18 mouse cellular contexts compared by ENCODE assay signal in the genomic region with DNA sequence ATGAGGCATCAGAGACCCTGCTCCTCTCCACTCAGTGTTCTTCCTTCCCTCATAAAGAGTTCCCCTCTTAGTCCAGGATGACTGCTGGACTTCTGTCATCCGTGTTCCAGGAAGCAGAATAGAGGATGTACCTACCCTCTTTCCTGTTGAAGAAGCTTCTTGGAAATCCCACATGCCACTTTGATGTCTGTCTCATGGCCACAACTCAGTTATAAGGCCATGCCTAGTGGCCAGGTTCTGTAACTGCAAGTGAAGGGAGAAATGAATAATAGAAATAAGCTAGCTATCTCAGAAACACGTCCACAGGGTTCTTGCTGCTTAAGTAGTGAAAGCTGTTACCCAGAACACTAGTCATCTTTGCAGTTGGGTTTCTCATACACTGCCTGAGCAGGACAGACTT.
DNase-seq lines count a peak whose midpoint lies in the region; ATAC-seq and TF ChIP-seq lines count a peak whose summit lies in the region.
"Had no signal": no experiment of that assay in that cellular context is flagged by ENCODE, and none has a peak within 500 bp of the region (broad histone marks: within the 10 kb centered on the region; RNA-seq: fewer than 3 reads in every experiment).

No protein-coding gene starts in this region.

- no peaks in the 10 kb centered on the region for H3K9me3 ChIP-seq in forebrain, postnatal 0 days (ENCODE audit: low read length)
- H3K9me3 ChIP-seq in forebrain, embryonic 15.5 days, result no peaks in the 10 kb centered on the region
- H3K9me3 ChIP-seq in lung, embryonic 14.5 days (ENCODE audit: low read depth, low read length), result no peaks in the 10 kb centered on the region
- H3K9me3 ChIP-seq: limb, embryonic 10.5 days; midbrain, embryonic 10.5 days had no signal

- no peaks in the 10 kb centered on the region for H3K4me1 ChIP-seq in forebrain, postnatal 0 days (ENCODE audit: insufficient read depth)
- no peaks in the 10 kb centered on the region for H3K4me1 ChIP-seq in forebrain, embryonic 15.5 days
- H3K4me1 ChIP-seq in lung, embryonic 14.5 days (ENCODE audit: insufficient read depth), result peaks cover 29% of the 10 kb centered on the region

- no peak for ATAC-seq in forebrain, postnatal 0 days
- no peak for ATAC-seq in forebrain, embryonic 15.5 days (replicated peaks)
- no peak for ATAC-seq in lung, embryonic 14.5 days (ENCODE audit: insufficient read depth)
- peak; percentile 35; the same call in 1 of the 2 replicates for ATAC-seq in megakaryocyte, adult 5-6 weeks (ENCODE audit: poor library complexity, severe bottlenecking)
- ATAC-seq: Patski had no signal

- H3K4me2 ChIP-seq in forebrain, postnatal 0 days (ENCODE audit: low read depth), result no peak overlapping the region
- no peak overlapping the region for H3K4me2 ChIP-seq in forebrain, embryonic 15.5 days (replicated peaks)
- H3K4me2 ChIP-seq in lung, embryonic 14.5 days, result no peak overlapping the region

- WGBS in forebrain, postnatal 0 days, result 55% methylated on average over 2 of the region's 2 CpGs
- WGBS in forebrain, embryonic 15.5 days, result 47% methylated on average over 2 of the region's 2 CpGs
- 65% methylated on average over 2 of the region's 2 CpGs for WGBS in lung, embryonic 14.5 days

- H3K27me3 ChIP-seq in forebrain, postnatal 0 days (ENCODE audit: insufficient read depth, low read length), result no peaks in the 10 kb centered on the region
- no peaks in the 10 kb centered on the region for H3K27me3 ChIP-seq in forebrain, embryonic 15.5 days
- no peaks in the 10 kb centered on the region for H3K27me3 ChIP-seq in lung, embryonic 14.5 days (ENCODE audit: insufficient read depth, low read length)
- H3K27me3 ChIP-seq: Patski had no signal

- TF ChIP-seq CTCF in forebrain, postnatal 0 days (IDR thresholded peaks at IDR 0.05; ENCODE audit: low read depth), result peak; percentile 19; the same call in 1 of the 2 replicates
- TF ChIP-seq CTCF in lung, embryonic 14.5 days (IDR thresholded peaks at IDR 0.05; ENCODE audit: low read depth), result peak; percentile 52

- no peak overlapping the region for H3K27ac ChIP-seq in forebrain, postnatal 0 days (ENCODE audit: low read depth, low read length)
- no peak overlapping the region for H3K27ac ChIP-seq in forebrain, embryonic 15.5 days (replicated peaks)
- H3K27ac ChIP-seq in lung, embryonic 14.5 days (ENCODE audit: low read depth), result 0 out of 2 replicates have a peak overlapping the region, but pooled peaks have one; percentile 13
- H3K27ac ChIP-seq: limb, embryonic 10.5 days; midbrain, embryonic 10.5 days had no signal

- DNase-seq in forebrain, postnatal 0 days, result no peak
- DNase-seq in lung, embryonic 14.5 days, result no peak
- DNase-seq in lung, postnatal 14 days, result no peak
- DNase-seq in MEL-GATA-1-ER (ENCODE audit: extremely low read depth, low read depth), result peak; percentile 19
- DNase-seq in spleen, adult 18-20 months, result no peak
- no peak for DNase-seq in urinary bladder, postnatal 14 days (ENCODE audit: low spot score)
- DNase-seq: adrenal gland, postnatal 36 days; cerebellum, adult 11 months; embryo, embryonic 11 days; heart, adult 18-20 months; kidney, adult 2 months; layer of hippocampus, adult 9-11 months; lung, adult 18-20 months had no signal

- H3K4me3 ChIP-seq in forebrain, postnatal 0 days (ENCODE audit: low read depth, low read length), result no peak overlapping the region
- no peak overlapping the region for H3K4me3 ChIP-seq in forebrain, embryonic 15.5 days
- H3K4me3 ChIP-seq in lung, embryonic 14.5 days (ENCODE audit: low read depth, low read length), result no peak overlapping the region
- H3K4me3 ChIP-seq: limb, embryonic 10.5 days; midbrain, embryonic 10.5 days had no signal

- H3K9ac ChIP-seq in forebrain, postnatal 0 days, result no peak overlapping the region
- H3K9ac ChIP-seq in forebrain, embryonic 15.5 days (replicated peaks), result no peak overlapping the region
- H3K9ac ChIP-seq in lung, embryonic 14.5 days, result no peak overlapping the region

- H3K36me3 ChIP-seq in forebrain, postnatal 0 days (ENCODE audit: insufficient read depth), result no peaks in the 10 kb centered on the region
- H3K36me3 ChIP-seq in forebrain, embryonic 15.5 days, result no peaks in the 10 kb centered on the region
- H3K36me3 ChIP-seq in lung, embryonic 14.5 days (ENCODE audit: insufficient read depth), result no peaks in the 10 kb centered on the region
- H3K36me3 ChIP-seq: limb, embryonic 10.5 days; midbrain, embryonic 10.5 days had no signal
